Mouse (Mus musculus) MEL (cell line): ENCODE measurements around the gene Zfp385b.
A peak's percentile ranks its signal among the peaks of the same experiment; 100 is the strongest.

ENCODE experiments used
- BHLHE40 ChIP-seq: IDR thresholded peaks from 2 replicates; pipeline ENCODE4 v1.6.1; 2012; ENCODE audit warnings: low read depth, mild to moderate bottlenecking, inconsistent platforms, low read length, improper control_type of control experiment, borderline replicate concordance
- CHD2 ChIP-seq: IDR thresholded peaks from 2 replicates; pipeline ENCODE4 v1.6.1; 2011; ENCODE audit warnings: low read length, improper control_type of control experiment
- CTCF ChIP-seq, 3 experiments: IDR thresholded peaks in 2 of 3; conservative IDR thresholded peaks in 1 of 3; 2 replicates each; pipeline ENCODE4 v1.5.1; 2011 to 2012; ENCODE audit warnings: low read length in 3 of 3, low read depth in 2 of 3, mild to moderate bottlenecking in 2 of 3, improper control_type of control experiment in 1 of 3, inconsistent platforms in 1 of 3, mixed read lengths in 1 of 3, moderate library complexity in 1 of 3; ENCODE audit not compliant: control insufficient read depth in 1 of 3, insufficient read depth in 1 of 3, poor library complexity in 1 of 3, severe bottlenecking in 1 of 3
- EP300 ChIP-seq, 2 experiments: IDR thresholded peaks; 2 replicates each; pipeline ENCODE4 v1.6.1; 2011; ENCODE audit warnings: improper control_type of control experiment in 2 of 2, low read length in 2 of 2, low read depth in 1 of 2, mild to moderate bottlenecking in 1 of 2
- GABPA ChIP-seq: IDR thresholded peaks from 2 replicates; pipeline ENCODE4 v1.6.1; 2012; ENCODE audit warnings: low read depth, mild to moderate bottlenecking, inconsistent platforms, low read length, improper control_type of control experiment, moderate library complexity
- GATA1 ChIP-seq: IDR thresholded peaks from 2 replicates; pipeline ENCODE4 v1.6.1; 2011; ENCODE audit warnings: low read depth, low read length, improper control_type of control experiment
- JUND ChIP-seq: IDR thresholded peaks from 2 replicates; pipeline ENCODE4 v1.6.1; 2011; ENCODE audit warnings: low read depth, mild to moderate bottlenecking, improper control_type of control experiment, low read length
- MYB ChIP-seq: IDR thresholded peaks from 2 replicates; pipeline ENCODE4 v1.6.1; 2011; ENCODE audit warnings: mild to moderate bottlenecking, low read depth, low read length, improper control_type of control experiment
- POLR2A ChIP-seq, 2 experiments: IDR thresholded peaks; 2 replicates each; pipeline ENCODE4 v1.6.1; 2011 to 2012; ENCODE audit warnings: low read length in 2 of 2, mild to moderate bottlenecking in 2 of 2, control low read depth in 1 of 2, improper control_type of control experiment in 1 of 2, low read depth in 1 of 2, moderate library complexity in 1 of 2; ENCODE audit not compliant: control insufficient read depth in 1 of 2, insufficient read depth in 1 of 2, poor library complexity in 1 of 2
- TAL1 ChIP-seq: IDR thresholded peaks from 2 replicates; pipeline ENCODE4 v1.6.1; 2012; ENCODE audit warnings: mild to moderate bottlenecking, inconsistent platforms, low read length, moderate library complexity, mixed read lengths
- USF1 ChIP-seq: IDR thresholded peaks from 2 replicates; pipeline ENCODE4 v1.6.1; 2014; ENCODE audit warnings: low read depth, mild to moderate bottlenecking, inconsistent platforms, low read length, improper control_type of control experiment, moderate library complexity
- USF2 ChIP-seq, 2 experiments: IDR thresholded peaks; 2 replicates each; pipeline ENCODE4 v1.6.1; 2011 to 2012; ENCODE audit warnings: improper control_type of control experiment in 2 of 2, low read length in 2 of 2, borderline replicate concordance in 1 of 2, inconsistent platforms in 1 of 2, low read depth in 1 of 2, mild to moderate bottlenecking in 1 of 2; ENCODE audit not compliant: insufficient read depth in 1 of 2

- no peak for TF ChIP-seq CTCF (IDR thresholded peaks at IDR 0.05 in 2 of 3, conservative IDR thresholded peaks at IDR 0.05 in 1 of 3; ENCODE audit: control insufficient read depth in 1 of 3, insufficient read depth in 1 of 3, low read depth in 2 of 3, low read length in 3 of 3, poor library complexity in 1 of 3, severe bottlenecking in 1 of 3)
- TF ChIP-seq USF1, result no peak
- TF ChIP-seq CHD2, result no peak
- no peak for TF ChIP-seq TAL1
- TF ChIP-seq BHLHE40, result no peak
- no peak for TF ChIP-seq JUND
- no peak for TF ChIP-seq GATA1
- TF ChIP-seq POLR2A (IDR thresholded peaks at IDR 0.05; ENCODE audit: control insufficient read depth in 1 of 2, insufficient read depth in 1 of 2, low read depth in 1 of 2, low read length in 2 of 2, poor library complexity in 1 of 2), result no peak
- no peak for TF ChIP-seq USF2 (IDR thresholded peaks at IDR 0.05; ENCODE audit: borderline replicate concordance in 1 of 2, insufficient read depth in 1 of 2, low read depth in 1 of 2, low read length in 2 of 2)
- no peak for TF ChIP-seq MYB
- TF ChIP-seq EP300 (IDR thresholded peaks at IDR 0.05; ENCODE audit: low read depth in 1 of 2, low read length in 2 of 2), result 0 out of 4 replicates have a peak, but pooled peaks of 1 of the 2 experiments have one; percentile 21
- TF ChIP-seq GABPA, result no peak
These were observed 145.7 kb downstream of the Zfp385b start for GRCm38 (mm10) chr2:77673770-77674169.
